Mouse (Mus musculus): Measurements from ENCODE around the gene Gm49380.

Gm49380 gene

DNA sequence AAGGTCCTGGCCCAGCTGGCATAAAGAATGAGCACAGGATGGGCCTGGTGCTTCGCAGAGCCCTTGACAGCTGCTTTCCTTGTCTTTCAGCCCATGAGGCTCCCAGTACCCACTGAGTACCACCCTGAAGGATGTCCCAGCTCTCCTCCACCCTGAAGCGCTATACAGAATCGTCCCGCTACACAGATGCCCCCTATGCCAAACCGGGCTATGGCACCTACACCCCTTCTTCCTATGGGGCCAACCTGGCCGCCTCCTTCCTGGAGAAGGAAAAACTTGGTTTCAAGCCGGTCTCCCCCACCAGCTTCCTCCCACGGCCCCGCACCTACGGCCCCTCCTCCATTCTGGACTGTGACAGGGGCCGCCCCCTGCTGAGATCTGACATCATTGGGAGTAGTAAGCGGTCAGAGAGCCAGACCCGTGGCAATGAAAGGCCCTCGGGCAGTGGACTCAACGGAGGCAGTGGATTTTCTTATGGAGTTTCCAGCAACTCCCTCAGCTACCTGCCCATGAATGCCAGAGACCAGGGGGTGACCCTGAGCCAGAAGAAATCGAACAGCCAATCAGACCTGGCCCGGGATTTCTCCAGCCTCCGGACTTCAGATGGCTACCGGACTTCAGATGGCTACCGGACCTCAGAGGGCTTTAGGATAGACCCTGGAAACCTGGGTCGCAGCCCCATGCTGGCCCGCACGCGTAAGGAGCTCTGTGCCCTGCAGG lies 37.9 kb downstream of the Gm49380 start:
- peak; percentile 12 for DNase-seq (ENCODE audit: low spot score)

DNA sequence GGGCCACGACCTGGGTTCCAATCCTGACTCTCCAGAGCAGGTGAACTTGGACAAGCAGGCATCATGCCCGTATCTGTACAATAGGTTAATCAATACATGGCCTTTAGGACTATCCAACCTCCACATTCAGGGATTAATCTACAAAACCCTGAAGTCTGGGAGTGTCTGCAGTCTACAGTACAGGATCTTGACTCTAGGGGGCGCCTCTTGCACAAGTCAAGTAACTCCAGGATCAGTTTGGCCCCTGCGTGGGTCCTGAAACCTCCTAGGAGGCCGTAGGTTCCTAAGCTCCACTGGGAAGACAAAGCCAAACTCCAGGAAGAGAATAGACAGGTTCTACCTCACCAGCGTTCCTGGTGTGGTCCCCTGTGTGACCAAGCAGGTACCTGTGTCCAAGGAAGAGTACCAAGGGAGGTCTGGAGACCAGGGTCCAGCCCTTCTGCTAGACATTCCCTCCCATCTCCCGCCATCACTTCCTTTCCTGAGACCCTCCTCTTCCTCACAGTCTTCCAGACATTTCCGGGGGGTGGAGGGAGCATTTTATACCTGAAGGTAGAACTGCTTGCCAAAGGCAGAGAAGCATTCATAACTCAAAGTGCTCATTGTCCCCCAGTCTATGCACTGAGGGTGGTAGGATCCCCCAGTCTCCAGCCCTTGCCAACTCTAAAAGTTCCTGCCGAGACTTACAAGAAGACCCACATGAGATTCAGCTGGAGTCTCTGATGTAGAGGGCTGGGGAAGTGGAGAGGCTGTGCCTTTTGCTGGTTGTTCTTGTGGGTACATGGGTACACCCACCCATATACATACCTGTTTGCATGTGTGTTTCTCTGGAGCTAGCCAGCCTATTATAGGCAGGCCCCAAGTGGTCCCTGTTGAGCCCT lies 38.7 kb downstream of the Gm49380 start:
- DNase-seq (ENCODE audit: low spot score), result peak; percentile 58

DNA sequence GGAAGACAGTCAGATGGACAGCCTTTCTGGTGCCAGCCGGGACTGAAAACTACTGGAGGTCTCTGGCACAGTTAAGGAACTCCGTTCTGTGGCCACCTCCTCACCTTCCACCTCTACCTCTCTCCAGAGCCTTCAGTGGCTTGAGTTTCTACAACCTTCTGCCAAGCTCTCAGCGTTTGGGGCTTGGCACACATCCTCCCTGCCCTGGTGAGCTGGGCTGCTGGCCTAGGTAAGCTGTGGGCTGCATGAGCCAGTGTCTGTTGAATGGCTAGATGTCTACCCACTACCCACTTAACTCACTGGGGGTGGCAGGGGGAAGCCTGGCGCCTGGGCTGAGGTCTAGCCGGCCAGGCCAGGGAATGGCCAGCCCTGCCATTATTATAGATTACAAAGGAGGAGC lies 40.2 kb downstream of the Gm49380 start:
- DNase-seq (ENCODE audit: low spot score), result peak; percentile 13

DNA sequence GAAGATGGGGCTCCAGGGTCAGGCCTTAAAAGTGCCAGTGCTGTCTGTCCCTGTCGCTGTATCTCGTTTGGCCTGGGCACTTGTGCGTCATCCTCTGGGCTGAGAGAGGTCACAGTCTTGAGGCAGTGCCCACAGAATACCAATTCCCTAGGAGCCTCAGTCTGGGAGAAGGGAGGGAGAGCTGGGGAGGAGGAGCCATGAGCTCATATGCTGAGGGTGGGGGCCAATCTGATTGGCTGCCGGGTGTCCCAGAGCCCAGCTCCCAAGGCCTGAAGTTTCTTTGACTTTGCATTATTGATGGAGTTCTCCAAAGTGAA lies 40.7 kb downstream of the Gm49380 start:
- DNase-seq (ENCODE audit: low spot score), result peak; percentile 50

DNA sequence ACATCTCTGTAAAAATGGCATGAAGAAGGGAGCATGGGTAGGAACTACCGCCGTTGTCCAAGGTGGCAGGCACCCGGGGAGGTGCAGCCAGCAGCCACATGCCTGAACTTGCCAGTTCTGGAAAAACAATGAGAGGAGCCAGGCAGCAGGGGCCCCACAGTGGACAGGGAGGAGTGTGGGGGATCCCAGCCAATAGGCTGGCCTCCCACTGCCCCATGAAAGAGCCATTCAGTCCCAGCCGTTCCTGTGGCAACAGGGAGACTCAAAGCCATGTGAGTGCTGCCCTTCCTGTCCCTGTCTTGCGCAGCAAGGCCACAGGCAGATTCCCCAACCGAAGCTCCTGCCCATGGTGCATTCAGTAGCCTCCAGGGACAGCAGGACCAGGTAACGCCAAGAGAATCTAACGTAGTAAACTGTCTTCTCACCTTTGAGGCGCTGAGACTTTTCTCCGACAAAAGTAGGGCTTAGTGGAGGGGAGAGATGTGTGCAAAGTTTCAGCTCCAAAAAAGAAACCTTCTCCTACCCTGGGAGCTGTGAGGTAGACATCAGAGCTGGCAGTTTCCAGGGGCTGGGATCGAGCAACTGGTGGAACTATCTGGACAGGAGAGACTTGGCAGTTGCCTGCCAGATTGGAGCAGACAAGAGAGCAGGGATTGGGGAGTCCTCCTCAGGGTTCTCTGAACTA lies 41.2 kb downstream of the Gm49380 start:
- DNase-seq (ENCODE audit: low spot score), result peak; percentile 74

DNA sequence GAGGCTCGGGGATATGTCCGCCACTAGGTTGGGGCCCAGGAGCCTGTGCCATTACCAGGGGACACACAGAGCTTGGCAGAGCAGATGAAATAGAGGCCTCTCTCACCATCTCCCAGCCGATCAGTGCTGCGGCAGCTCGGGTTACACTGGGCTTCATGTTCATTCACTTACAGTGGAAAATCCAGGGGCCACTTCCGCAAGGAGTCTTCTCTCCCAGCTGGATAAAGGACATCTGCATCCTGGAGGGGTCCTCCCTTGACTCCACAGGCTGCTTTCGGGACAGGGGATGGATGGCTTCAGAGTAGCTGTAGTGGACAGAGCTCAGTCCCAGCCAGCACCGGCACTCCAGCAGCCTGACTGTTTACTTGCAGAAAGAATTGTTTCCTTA lies 42.5 kb downstream of the Gm49380 start:
- no peak for DNase-seq (ENCODE audit: low spot score)

DNA sequence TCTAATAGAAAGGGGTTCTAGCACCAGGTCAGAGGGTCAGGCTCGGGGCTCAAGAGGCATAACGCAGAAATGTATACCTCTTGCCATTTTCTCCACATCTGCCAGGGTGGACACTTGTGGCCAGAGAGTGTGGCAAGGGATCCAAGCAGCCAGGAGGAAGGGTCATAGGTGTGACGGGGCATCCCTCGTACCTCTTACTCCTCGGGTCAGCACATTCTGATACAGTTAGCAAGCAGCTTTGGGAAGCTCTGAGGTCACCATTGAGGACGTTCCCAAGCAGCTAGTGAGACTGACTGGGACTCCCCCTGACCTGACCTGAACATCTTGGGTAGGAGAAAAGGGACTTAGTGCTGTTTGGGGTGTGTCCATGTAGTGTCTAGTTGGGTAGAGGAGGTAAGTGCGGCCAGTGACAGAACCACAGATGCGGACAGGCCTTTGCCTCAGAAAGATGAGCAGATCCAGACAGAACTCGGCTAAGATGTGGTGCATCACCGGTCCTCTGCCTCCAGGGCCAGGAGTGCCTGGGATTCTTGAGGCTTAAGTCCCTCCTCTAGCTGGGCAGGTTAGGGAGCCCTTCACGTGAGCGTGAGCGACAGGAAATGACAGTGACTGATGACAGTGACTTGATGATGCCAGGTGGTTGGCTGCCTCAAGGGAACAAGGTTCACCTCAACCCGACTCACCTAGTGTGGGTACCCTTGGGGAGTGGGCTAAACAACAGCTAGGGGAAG lies 43.0 kb downstream of the Gm49380 start:
- DNase-seq (ENCODE audit: low spot score), result no peak

DNA sequence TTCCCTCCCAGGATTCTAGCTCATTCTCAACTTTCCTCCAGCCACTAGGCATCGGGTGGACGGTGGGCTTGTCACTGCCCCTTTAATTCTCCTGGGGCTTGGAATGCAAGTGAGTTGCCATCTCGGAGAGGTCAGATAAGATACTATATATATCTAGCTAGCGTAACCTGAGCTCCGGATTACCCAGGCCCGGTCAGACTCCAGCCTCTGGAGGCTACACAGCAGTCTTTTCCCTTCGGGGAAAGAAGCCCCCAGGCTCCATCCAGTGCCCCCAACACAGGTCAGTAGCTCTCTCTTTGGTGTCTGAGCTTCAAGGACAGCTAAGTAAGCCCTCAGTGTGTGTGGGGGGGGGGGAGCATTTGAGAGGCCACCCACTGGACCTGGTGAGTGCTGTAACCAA lies 44.0 kb downstream of the Gm49380 start:
- no peak for DNase-seq (ENCODE audit: low spot score)

DNA sequence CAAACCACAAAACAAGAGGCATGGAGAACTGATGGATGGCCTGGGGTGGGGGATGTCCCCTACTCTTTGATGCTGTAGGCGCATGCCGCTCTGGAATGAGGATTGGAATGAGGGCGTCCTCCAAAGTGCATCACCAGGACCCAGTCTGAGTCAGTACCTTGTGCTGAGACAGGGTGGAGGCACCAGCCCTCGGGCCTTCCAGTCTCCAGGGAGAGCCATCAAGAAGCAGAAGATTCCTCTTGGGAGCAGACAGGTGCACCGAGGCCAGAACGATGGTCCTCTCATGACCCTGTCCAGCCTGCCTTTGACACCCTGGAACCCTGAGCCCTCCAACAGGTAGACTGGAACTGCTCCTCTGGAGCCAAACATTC lies 45.4 kb downstream of the Gm49380 start:
- peak; percentile 15 for DNase-seq (ENCODE audit: low spot score)

DNA sequence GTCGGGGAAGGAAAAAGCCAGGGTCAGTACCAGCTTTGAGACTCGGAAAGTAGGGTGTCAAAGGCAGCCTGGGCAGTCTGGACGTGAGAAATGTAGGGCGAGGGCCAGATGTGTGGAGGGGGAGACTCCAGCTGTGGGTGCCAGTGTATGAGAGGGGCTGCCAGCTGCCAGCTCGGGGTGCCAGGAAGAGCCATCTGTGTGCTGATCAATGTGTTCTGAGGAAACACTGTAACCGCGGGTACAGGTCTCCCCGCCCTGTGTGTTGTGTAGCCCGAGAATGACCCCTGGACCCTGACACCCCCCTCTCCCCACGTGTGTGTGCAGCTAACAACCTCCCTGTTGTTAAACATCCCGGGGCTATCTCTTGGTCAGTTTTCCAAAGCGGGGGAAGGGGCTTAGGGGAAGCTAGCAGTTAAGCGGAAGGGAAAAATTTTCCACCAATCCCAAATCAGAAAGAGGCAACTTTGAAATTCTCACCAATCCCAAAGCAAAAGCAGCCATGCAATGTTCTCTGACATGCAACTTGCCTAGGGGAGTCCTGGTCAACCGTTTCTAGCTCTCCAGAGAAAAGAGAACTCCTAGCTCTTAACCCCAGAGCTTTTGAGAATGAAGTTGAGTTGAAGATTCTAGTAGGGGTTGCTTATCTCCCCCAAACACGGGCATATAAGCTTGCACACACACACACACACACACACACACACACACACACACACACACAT lies 45.9 kb downstream of the Gm49380 start:
- no peak for DNase-seq (ENCODE audit: low spot score)

DNA sequence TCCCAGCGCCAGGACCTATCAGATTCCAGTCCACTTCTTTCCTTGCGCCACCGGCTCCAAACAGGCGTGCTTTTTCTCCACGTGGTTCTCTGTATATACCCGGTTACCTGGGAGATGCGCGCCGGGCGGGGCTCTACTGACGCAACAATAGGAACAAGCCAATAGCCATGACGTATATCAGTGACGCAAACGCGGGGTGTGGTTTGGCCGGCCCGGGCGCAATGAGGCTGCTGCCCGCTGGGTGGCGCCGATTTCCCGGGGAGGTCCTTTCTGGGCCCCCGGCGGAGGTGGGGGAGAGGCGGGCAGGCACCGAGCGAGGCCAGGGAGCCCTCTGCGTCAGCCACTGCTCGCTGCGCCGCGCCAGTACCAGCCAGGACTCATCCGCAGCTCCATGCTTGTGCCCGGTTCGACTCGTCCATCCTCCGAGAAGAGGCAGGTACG lies 46.5 kb downstream of the Gm49380 start, which contains the start of gene Usp2:
Usp2 (plus strand) TSS at position 237 of the 441 bp plus-strand sequence.
- DNase-seq (ENCODE audit: low spot score), result peak; percentile 100

DNA sequence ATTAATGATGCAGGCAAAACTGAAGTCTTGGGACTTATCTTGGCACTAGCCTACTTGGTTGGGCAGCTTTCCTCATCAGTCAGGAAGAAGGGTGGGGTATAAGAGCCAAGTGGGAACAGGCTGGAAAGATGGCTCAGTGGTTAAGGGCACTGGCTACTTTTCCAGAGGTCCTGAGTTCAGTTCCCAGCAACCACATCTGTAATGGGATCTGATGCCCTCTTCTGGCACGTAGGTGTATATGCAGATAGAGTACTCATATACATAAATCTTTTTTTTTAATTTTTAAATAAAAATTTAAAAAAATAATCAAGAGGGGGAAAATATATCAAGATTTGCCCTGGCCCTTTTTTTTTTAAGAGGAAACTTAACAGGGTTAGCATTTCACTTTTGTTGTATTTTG lies 48.1 kb downstream of the Gm49380 start:
- DNase-seq (ENCODE audit: low spot score), result no peak

DNA sequence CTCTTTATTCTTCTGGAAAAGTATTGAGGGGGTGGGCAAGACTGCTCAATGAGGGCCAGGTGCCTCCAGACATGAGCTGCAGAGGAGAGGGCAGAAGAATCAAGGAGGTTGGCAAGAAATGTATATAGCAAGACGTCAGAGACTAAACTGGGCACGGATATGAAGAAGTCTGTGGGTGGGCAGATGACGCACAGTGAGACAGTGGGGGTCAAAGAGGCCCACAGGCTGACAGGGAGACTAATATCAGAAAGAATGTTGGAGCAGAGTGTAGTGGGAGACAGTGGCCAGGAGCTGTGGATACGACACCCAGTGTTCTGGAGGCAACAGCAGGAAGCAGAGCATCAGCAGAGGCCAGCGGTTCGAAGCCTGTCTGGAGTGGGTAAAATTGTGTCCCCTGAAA lies 54.7 kb downstream of the Gm49380 start:
- DNase-seq (ENCODE audit: low spot score), result no peak

DNA sequence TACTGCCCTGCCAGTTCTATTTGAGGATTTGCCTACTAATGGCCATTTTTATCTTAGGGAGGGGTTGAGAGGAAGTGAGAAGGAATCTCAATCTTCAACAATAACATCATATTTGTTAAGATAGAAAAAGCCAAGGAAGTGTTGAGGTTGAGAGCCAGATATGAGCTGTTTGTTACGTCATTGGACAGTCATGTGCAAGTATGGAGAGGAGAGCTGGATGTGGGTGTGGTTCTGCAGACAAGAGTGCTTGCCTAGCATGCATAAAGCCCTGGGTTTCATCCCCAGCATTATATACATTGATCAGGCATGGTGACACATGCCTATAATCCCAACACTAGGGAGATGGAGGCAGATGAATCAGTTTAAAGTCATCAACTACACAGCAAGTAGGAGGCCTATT lies 59.4 kb downstream of the Gm49380 start:
- no peak for DNase-seq (ENCODE audit: low spot score)

DNA sequence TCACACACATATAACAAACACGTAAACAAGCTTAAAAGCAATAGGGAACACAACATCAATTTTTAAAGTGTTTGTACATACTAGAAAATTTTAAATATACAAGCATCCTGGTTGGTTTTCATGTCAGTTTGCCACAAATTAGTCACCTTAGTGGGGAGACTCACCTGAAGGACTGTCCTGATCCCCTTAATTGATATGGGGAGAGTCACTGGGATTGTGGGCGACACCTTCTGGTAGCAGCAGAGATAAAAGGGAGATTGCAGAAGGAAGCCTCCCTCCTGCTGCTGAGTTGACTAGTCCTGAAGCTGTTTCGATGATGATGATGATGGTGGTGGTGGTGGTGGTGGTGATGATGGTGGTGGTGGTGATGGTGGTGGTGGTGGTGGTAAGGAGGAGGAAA lies 60.4 kb downstream of the Gm49380 start:
- no peak for DNase-seq (ENCODE audit: low spot score)

DNA sequence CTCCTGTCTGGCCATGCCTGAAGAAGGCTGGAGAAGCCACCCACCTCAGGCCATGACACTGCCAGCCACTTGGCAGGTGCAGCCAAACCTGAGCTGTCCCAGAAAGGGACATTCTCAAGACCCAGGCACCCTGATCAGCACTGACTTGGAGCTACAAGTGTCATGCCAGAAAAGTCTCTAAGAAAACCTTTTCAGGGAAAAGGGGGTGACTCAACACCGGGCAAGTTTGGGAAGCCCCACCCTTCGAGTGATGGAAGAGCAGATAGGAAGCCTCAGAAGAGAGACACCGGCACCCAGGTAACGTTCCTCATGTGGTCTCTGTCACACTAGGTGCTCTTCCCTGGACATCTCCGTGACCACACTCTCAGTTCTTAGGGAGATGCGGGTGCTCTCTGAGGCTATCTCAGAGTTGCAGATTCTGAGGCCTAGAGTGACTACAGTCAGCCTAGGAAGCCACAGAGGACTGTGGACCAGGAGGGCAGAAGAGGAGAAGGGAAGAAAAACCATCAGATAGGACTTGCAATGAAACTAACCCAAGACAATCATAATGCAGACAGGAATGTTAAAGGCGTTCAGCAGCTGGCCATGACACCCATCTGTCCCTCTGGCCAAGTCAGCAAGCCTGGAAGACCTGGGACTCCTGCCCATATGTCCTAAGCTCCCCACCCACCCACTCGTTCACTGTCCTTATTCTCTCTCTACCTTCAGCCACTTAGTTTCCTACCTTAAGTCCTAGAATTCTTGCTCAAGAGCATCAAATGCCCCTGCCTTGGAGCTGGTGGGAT lies 63.7 kb downstream of the Gm49380 start:
- peak; percentile 99 for DNase-seq (ENCODE audit: low spot score)

DNA sequence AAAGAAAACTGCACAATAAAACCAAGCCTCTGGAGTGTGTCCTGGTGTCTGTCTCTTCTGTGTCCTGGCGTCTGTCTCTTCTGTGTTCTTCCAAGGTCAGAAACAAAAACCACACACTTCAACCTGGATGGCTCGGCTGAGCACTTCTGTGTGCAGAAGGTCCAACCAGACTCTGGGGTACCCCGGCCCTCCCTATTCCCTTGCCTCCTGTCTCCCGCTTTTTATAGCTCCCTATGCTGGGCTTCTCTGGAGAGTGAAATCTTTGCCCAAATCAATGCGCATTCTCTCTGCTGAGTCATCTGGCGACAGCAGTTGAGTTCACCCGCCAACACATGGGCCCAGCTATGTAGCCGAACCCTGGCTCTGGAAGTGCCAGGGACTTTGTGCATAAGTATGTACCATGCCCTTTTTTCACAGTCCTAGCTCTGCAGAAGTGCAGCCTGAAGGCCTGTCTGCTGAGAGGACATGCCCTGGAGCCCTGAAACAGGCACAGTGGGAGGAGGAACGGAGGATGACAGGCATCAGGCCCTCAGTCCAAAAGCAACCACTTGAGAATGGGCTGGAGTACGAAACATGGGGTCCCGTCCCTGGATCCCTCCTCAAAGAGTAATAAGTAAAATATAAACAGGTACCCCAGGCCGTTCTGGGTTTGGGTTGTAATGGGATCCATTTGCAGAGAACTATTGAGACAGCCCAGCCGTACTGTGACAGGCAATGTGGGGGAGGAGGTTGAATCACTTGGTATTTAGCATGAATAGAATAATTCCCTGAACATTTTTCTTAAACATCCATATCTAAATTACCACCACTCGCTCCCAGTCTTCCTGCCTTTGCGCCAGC lies 64.5 kb downstream of the Gm49380 start:
- peak; percentile 100 for DNase-seq (ENCODE audit: low spot score)

DNA sequence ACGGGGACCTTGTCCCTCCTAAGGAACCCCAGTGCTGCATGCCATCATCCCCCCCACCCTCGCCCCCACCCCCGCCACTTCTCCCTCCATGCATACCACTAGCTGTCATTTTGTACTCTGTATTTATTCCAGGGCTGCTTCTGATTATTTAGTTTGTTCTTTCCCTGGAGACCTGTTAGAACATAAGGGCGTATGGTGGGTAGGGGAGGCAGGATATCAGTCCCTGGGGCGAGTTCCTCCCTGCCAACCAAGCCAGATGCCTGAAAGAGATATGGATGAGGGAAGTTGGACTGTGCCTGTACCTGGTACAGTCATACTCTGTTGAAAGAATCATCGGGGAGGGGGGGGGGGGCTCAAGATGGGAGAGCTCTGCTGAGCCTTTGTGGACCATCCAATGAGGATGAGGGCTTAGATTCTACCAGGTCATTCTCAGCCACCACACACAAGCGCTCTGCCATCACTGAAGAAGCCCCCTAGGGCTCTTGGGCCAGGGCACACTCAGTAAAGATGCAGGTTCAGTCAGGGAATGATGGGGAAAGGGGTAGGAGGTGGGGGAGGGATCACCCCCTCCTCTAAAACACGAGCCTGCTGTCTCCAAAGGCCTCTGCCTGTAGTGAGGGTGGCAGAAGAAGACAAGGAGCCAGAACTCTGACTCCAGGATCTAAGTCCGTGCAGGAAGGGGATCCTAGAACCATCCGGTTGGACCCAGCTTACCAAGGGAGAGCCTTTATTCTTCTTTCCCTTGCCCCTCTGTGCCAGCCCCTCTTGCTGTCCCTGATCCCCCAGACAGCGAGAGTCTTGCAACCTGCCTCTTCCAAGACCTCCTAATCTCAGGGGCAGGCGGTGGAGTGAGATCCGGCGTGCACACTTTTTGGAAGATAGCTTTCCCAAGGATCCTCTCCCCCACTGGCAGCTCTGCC lies 65.5 kb downstream of the Gm49380 start:
- peak; percentile 100 for DNase-seq (ENCODE audit: low spot score)

DNA sequence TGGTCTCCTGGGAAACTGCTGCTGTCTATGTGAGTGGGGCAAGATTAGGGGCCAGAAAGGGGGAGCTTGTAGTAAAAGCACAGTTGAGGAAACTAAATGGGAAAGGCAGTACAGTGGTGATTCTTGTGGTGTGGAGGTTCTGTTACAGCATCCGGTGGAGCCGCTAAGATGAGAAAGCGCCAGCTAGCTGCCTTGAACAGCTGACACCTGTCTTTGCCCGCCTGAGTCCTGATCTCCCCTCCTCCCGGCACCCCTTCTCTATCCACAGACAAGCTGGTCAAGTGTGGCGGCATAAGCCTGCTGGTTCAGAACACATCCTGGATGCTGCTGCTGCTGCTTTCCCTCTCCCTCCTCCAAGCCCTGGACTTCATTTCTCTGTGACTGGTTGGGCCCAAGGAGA lies 66.2 kb downstream of the Gm49380 start:
- no peak for DNase-seq (ENCODE audit: low spot score)

Data from layer of hippocampus, adult 11-12 months (tissue).